In genomic region chr2:74737578-74738070, GRCm38 (mm10) we compare ENCODE assay signal across 16 mouse cellular contexts. TPM values are rescaled to one million over a fixed set of nuclear protein-coding genes. Genes with fewer than 3 reads are reported as not detected.
A peak's percentile ranks its signal among the peaks of the same experiment; 100 is the strongest.
DNase-seq lines count a peak whose midpoint lies in the region; ATAC-seq lines count a peak whose summit lies in the region.
"Had no signal": no experiment of that assay in that cellular context is flagged by ENCODE, and none has a peak within 500 bp of the region (broad histone marks: within the 10 kb centered on the region; RNA-seq: fewer than 3 reads in every experiment).

No protein-coding gene starts in this region.

- WGBS in kidney, embryonic 16.5 days, result 33% methylated on average over 7 of the region's 7 CpGs
- 2% methylated on average over 7 of the region's 7 CpGs for WGBS in hindbrain, embryonic 14.5 days
- 9% methylated on average over 7 of the region's 7 CpGs for WGBS in neural tube, embryonic 12.5 days

- no peaks in the 10 kb centered on the region for H3K9me3 ChIP-seq in kidney, embryonic 16.5 days (ENCODE audit: low read length)
- no peaks in the 10 kb centered on the region for H3K9me3 ChIP-seq in hindbrain, embryonic 14.5 days (ENCODE audit: control insufficient read depth, low read length)
- no peaks in the 10 kb centered on the region for H3K9me3 ChIP-seq in neural tube, embryonic 12.5 days
- H3K9me3 ChIP-seq: heart, embryonic 15.5 days had no signal

- DNase-seq in kidney, adult 18-20 months, result no peak
- DNase-seq in embryo, embryonic 10.5 days (ENCODE audit: low spot score), result peak; percentile 62
- DNase-seq in hindbrain, embryonic 14.5 days (ENCODE audit: low spot score), result no peak
- no peak for DNase-seq in gastrocnemius, postnatal 4 days (ENCODE audit: low spot score in 2 of 2)
- DNase-seq in retina, embryonic 14.5 days (ENCODE audit: low spot score), result no peak
- DNase-seq: adrenal gland, postnatal 36 days; cerebellum, adult 18-20 months; liver, postnatal 0 days; thymus, adult 18-20 months had no signal

- H3K36me3 ChIP-seq in kidney, embryonic 16.5 days (ENCODE audit: insufficient read depth, low read length), result no peaks in the 10 kb centered on the region
- no peaks in the 10 kb centered on the region for H3K36me3 ChIP-seq in hindbrain, embryonic 14.5 days (replicated peaks; ENCODE audit: control insufficient read depth, insufficient read depth)
- peaks cover 13% of the 10 kb centered on the region; the same call in 1 of the 2 replicates for H3K36me3 ChIP-seq in neural tube, embryonic 12.5 days
- H3K36me3 ChIP-seq: heart, embryonic 15.5 days had no signal

- H3K9ac ChIP-seq in kidney, embryonic 16.5 days (replicated peaks; ENCODE audit: low read length), result peak overlapping the region; percentile 61
- peak overlapping the region; percentile 87 for H3K9ac ChIP-seq in hindbrain, embryonic 14.5 days
- H3K9ac ChIP-seq in neural tube, embryonic 12.5 days, result peak overlapping the region; percentile 92
- H3K9ac ChIP-seq: heart, embryonic 15.5 days; liver, postnatal 0 days had no signal

- peak overlapping the region; percentile 44 for H3K4me3 ChIP-seq in kidney, embryonic 16.5 days (ENCODE audit: low read length)
- H3K4me3 ChIP-seq in hindbrain, embryonic 14.5 days (replicated peaks; ENCODE audit: low read length), result peak overlapping the region; percentile 42
- peak overlapping the region; percentile 47 for H3K4me3 ChIP-seq in neural tube, embryonic 12.5 days
- H3K4me3 ChIP-seq: heart, embryonic 15.5 days had no signal

- H3K4me2 ChIP-seq in kidney, embryonic 16.5 days (replicated peaks; ENCODE audit: low read depth, low read length), result peak overlapping the region; percentile 78
- H3K4me2 ChIP-seq in hindbrain, embryonic 14.5 days (replicated peaks), result peak overlapping the region; percentile 82
- H3K4me2 ChIP-seq in neural tube, embryonic 12.5 days (replicated peaks), result peak overlapping the region; percentile 96
- H3K4me2 ChIP-seq: heart, embryonic 15.5 days had no signal

- ATAC-seq in kidney, embryonic 16.5 days (ENCODE audit: low FRiP score, low TSS enrichment), result no peak
- no peak for ATAC-seq in hindbrain, embryonic 14.5 days (ENCODE audit: low FRiP score)
- no peak for ATAC-seq in neural tube, embryonic 12.5 days (ENCODE audit: low FRiP score, low read depth)
- ATAC-seq in activated CD4-positive, CD25-positive, alpha-beta regulatory T cell, adult 4 months, result no peak
- ATAC-seq: liver, postnatal 0 days had no signal

- peaks cover 12% of the 10 kb centered on the region for H3K27me3 ChIP-seq in kidney, embryonic 16.5 days (ENCODE audit: insufficient read depth, low read length)
- H3K27me3 ChIP-seq in hindbrain, embryonic 14.5 days (ENCODE audit: control insufficient read depth, insufficient read depth, low read length), result peaks cover 74% of the 10 kb centered on the region
- no peaks in the 10 kb centered on the region for H3K27me3 ChIP-seq in neural tube, embryonic 12.5 days (replicated peaks)

- peaks cover 91% of the 10 kb centered on the region for H3K4me1 ChIP-seq in kidney, embryonic 16.5 days (ENCODE audit: insufficient read depth, low read length)
- H3K4me1 ChIP-seq in hindbrain, embryonic 14.5 days (replicated peaks; ENCODE audit: control insufficient read depth, insufficient read depth, low read length), result peaks cover 6% of the 10 kb centered on the region; the same call in 1 of the 2 replicates
- peaks cover 87% of the 10 kb centered on the region for H3K4me1 ChIP-seq in neural tube, embryonic 12.5 days

- peak overlapping the region; percentile 81 for H3K27ac ChIP-seq in kidney, embryonic 16.5 days (ENCODE audit: low read length)
- H3K27ac ChIP-seq in hindbrain, embryonic 14.5 days, result peak overlapping the region; percentile 98
- H3K27ac ChIP-seq in neural tube, embryonic 12.5 days, result peak overlapping the region; percentile 99
- H3K27ac ChIP-seq: heart, embryonic 15.5 days had no signal

RNA-seq across cellular contexts. Expression of gene Gm28230, which starts 11.1 kb away (rescaled TPM):
- polyA plus RNA-seq in kidney, embryonic 16.5 days (2015; fragmentation: Nextera tagmentation; extraction: Ambion mirVana), result 1.3 and 2.1 TPM in 2 replicates
- 0.82 and 1.3 TPM in 2 replicates for polyA plus RNA-seq in hindbrain, embryonic 14.5 days (2014; fragmentation: Nextera tagmentation; extraction: Ambion mirVana)
- polyA plus RNA-seq in neural tube, embryonic 12.5 days (2016; fragmentation: Nextera tagmentation; extraction: Ambion mirVana), result 6.9 and 9.1 TPM in 2 replicates
- total RNA-seq in gastrocnemius, postnatal 4 days (2021), result under 1 TPM; 0.47 to 0.74 TPM
- polyA plus RNA-seq in activated CD4-positive, CD25-positive, alpha-beta regulatory T cell, adult 4 months (2017; shearing (Covaris generic)), result not detected
- total RNA-seq: left cerebral cortex, postnatal 14 days; megakaryocyte-erythroid progenitor cell, adult 5-6 weeks had no signal
- polyA plus RNA-seq: heart, embryonic 15.5 days; liver, postnatal 0 days had no signal

RNA-seq across cellular contexts. Expression of gene Hoxd1, which starts 25.2 kb away (rescaled TPM):
- 0.99 and 1.00 TPM in 2 replicates for polyA plus RNA-seq in kidney, embryonic 16.5 days (2015; fragmentation: Nextera tagmentation; extraction: Ambion mirVana)
- polyA plus RNA-seq in hindbrain, embryonic 14.5 days (2014; fragmentation: Nextera tagmentation; extraction: Ambion mirVana), result 0.64 and 0.76 TPM in 2 replicates
- 6.8 and 7.8 TPM in 2 replicates for polyA plus RNA-seq in neural tube, embryonic 12.5 days (2016; fragmentation: Nextera tagmentation; extraction: Ambion mirVana)
- under 1 TPM in 1 of 2 experiments, not detected in 1; 0.20 TPM for total RNA-seq in gastrocnemius, postnatal 4 days (2021)
- polyA plus RNA-seq in activated CD4-positive, CD25-positive, alpha-beta regulatory T cell, adult 4 months (2017; shearing (Covaris generic)), result not detected
- total RNA-seq: adrenal gland, postnatal 36 days; left cerebral cortex, postnatal 14 days; megakaryocyte-erythroid progenitor cell, adult 5-6 weeks had no signal
- polyA plus RNA-seq: heart, embryonic 15.5 days; large intestine, adult 2 months; liver, postnatal 0 days had no signal

RNA-seq across cellular contexts. Expression of gene Hoxd4, which starts 25.9 kb away (rescaled TPM):
- polyA plus RNA-seq in kidney, embryonic 16.5 days (2015; fragmentation: Nextera tagmentation; extraction: Ambion mirVana), result 4.5 and 4.9 TPM in 2 replicates
- 3.1 and 4.3 TPM in 2 replicates for polyA plus RNA-seq in hindbrain, embryonic 14.5 days (2014; fragmentation: Nextera tagmentation; extraction: Ambion mirVana)
- polyA plus RNA-seq in neural tube, embryonic 12.5 days (2016; fragmentation: Nextera tagmentation; extraction: Ambion mirVana), result 14.2 and 16.0 TPM in 2 replicates
- 1 to 10 TPM; 4.1 to 6.1 TPM for total RNA-seq in gastrocnemius, postnatal 4 days (2021)
- polyA plus RNA-seq in activated CD4-positive, CD25-positive, alpha-beta regulatory T cell, adult 4 months (2017; shearing (Covaris generic)), result not detected
- total RNA-seq: left cerebral cortex, postnatal 14 days; megakaryocyte-erythroid progenitor cell, adult 5-6 weeks had no signal
- polyA plus RNA-seq: liver, postnatal 0 days had no signal

RNA-seq across cellular contexts. Expression of gene Hoxd3, which starts 25.9 kb away (rescaled TPM):
- polyA plus RNA-seq in kidney, embryonic 16.5 days (2015; fragmentation: Nextera tagmentation; extraction: Ambion mirVana), result 14.6 and 15.4 TPM in 2 replicates
- polyA plus RNA-seq in hindbrain, embryonic 14.5 days (2014; fragmentation: Nextera tagmentation; extraction: Ambion mirVana), result 44.9 and 55.1 TPM in 2 replicates
- 55.9 and 68.9 TPM in 2 replicates for polyA plus RNA-seq in neural tube, embryonic 12.5 days (2016; fragmentation: Nextera tagmentation; extraction: Ambion mirVana)
- under 1 TPM in 1 of 2 experiments, not detected in 1; 0.12 TPM for total RNA-seq in gastrocnemius, postnatal 4 days (2021)
- polyA plus RNA-seq in activated CD4-positive, CD25-positive, alpha-beta regulatory T cell, adult 4 months (2017; shearing (Covaris generic)), result not detected
- total RNA-seq: left cerebral cortex, postnatal 14 days; megakaryocyte-erythroid progenitor cell, adult 5-6 weeks had no signal
- polyA plus RNA-seq: liver, postnatal 0 days had no signal

RNA-seq across cellular contexts. Expression of gene Hoxd8, which starts 33.2 kb away (rescaled TPM):
- polyA plus RNA-seq in kidney, embryonic 16.5 days (2015; fragmentation: Nextera tagmentation; extraction: Ambion mirVana), result 41.0 and 45.6 TPM in 2 replicates
- polyA plus RNA-seq in hindbrain, embryonic 14.5 days (2014; fragmentation: Nextera tagmentation; extraction: Ambion mirVana), result 2.1 and 3.3 TPM in 2 replicates
- polyA plus RNA-seq in neural tube, embryonic 12.5 days (2016; fragmentation: Nextera tagmentation; extraction: Ambion mirVana), result 20.8 and 21.4 TPM in 2 replicates
- total RNA-seq in gastrocnemius, postnatal 4 days (2021), result 10 to 100 TPM; 35.9 to 41.6 TPM
- not detected for polyA plus RNA-seq in activated CD4-positive, CD25-positive, alpha-beta regulatory T cell, adult 4 months (2017; shearing (Covaris generic))
- total RNA-seq: left cerebral cortex, postnatal 14 days; megakaryocyte-erythroid progenitor cell, adult 5-6 weeks had no signal
- polyA plus RNA-seq: liver, postnatal 0 days had no signal
